Mouse (Mus musculus) embryonic facial prominence, embryonic 10.5 days (tissue): ENCODE results near the gene Patj. TPM values are rescaled to one million over a fixed set of nuclear protein-coding genes. Genes with fewer than 3 reads are reported as not detected.

Experiments used
- DNase-seq: peaks from one replicate; pipeline ENCODE4 v3.0.0-alpha.2; 2017; ENCODE audit warnings: low spot score
- H3K27ac ChIP-seq: fragments of 300-500 bp; sonication (generic); replicated peaks from 2 replicates; pipeline ENCODE4 v1.5.1; 2016; ENCODE audit warnings: mild to moderate bottlenecking
- H3K27me3 ChIP-seq: fragments of 300-500 bp; sonication (generic); replicated peaks from 2 replicates; pipeline ENCODE4 v1.6.1; 2016; ENCODE audit warnings: low read depth, mild to moderate bottlenecking; ENCODE audit not compliant: poor library complexity, severe bottlenecking
- H3K36me3 ChIP-seq: fragments of 300-500 bp; sonication (generic); replicated peaks from 2 replicates; pipeline ENCODE4 v1.6.1; 2016; ENCODE audit warnings: mild to moderate bottlenecking, moderate library complexity
- H3K4me1 ChIP-seq: fragments of 300-500 bp; sonication (generic); 2 replicates; pipeline ENCODE4 v1.6.1; 2016
- H3K4me3 ChIP-seq: fragments of 300-500 bp; sonication (generic); 2 replicates; pipeline ENCODE4 v1.5.1; 2016; ENCODE audit warnings: mild to moderate bottlenecking, moderate library complexity
- H3K9me3 ChIP-seq: fragments of 300-500 bp; sonication (generic); 2 replicates; pipeline ENCODE4 v1.6.1; 2016; ENCODE audit warnings: mild to moderate bottlenecking
- WGBS: fragments of 180-500 bp; shearing (Covaris S2); methylation state at CpG from one replicate; pipeline ENCODE4 v1.1.7; 2016; 5-methylcytosine and 5-hydroxymethylcytosine counted together
- polyA plus RNA-seq: library from polyadenylated mRNA; unstranded; fragments of >200 nt; fragmentation: Nextera tagmentation; extraction: Ambion mirVana; gene quantifications from 2 replicates; pipeline ENCODE4 v1.2.1, GENCODE M21; 2016

Gene Patj
- polyA plus RNA-seq, 1 experiment from 2014 or later = 17.8 TPM

GRCm38 (mm10) chr4:98543001-98543400 is 147.4 kb downstream of the Patj start:
- 85% methylated on average over 3 of the region's 3 CpGs for WGBS
- Histone ChIP-seq H3K4me1 (no peaks in the 10 kb centered on the region), H3K27ac (no peak overlapping the region), H3K9me3 (no peaks in the 10 kb centered on the region), H3K4me3 (no peak overlapping the region), H3K36me3 (no peaks in the 10 kb centered on the region), H3K27me3 (peaks cover 4% of the 10 kb centered on the region; the same call in 1 of the 2 replicates)
- DNase-seq = no peak

GRCm38 (mm10) chr4:98545376-98545775 is 149.8 kb downstream of the Patj start:
- Histone ChIP-seq H3K4me3 (no peak overlapping the region), H3K4me1 (no peaks in the 10 kb centered on the region), H3K27me3 (peaks cover 4% of the 10 kb centered on the region; the same call in 1 of the 2 replicates), H3K27ac (no peak overlapping the region), H3K9me3 (no peaks in the 10 kb centered on the region), H3K36me3 (no peaks in the 10 kb centered on the region)
- WGBS = 36% methylated on average over 1 of the region's 1 CpGs
- no peak for DNase-seq

- WGBS = 60% methylated on average over 12 of the region's 12 CpGs
- no peak overlapping the region for H3K27ac ChIP-seq
Observed at GRCm38 (mm10) chr4:98546456-98547176, 151.0 kb downstream of the Patj start.

GRCm38 (mm10) chr4:98549491-98549890 is 153.9 kb downstream of the Patj start:
- Histone ChIP-seq H3K4me3 (no peak overlapping the region), H3K27me3 (peaks cover 4% of the 10 kb centered on the region; the same call in 1 of the 2 replicates), H3K27ac (no peak overlapping the region), H3K4me1 (no peaks in the 10 kb centered on the region), H3K36me3 (no peaks in the 10 kb centered on the region), H3K9me3 (no peaks in the 10 kb centered on the region)
- DNase-seq = no peak
- WGBS = 86% methylated on average over 7 of the region's 7 CpGs

More at GRCm38 (mm10) chr4:98546456-98547176, 151.0 kb downstream of the Patj start:
- peaks cover 4% of the 10 kb centered on the region; the same call in 1 of the 2 replicates for H3K27me3 ChIP-seq
- no peaks in the 10 kb centered on the region for H3K9me3 ChIP-seq
- DNase-seq = no peak
- no peaks in the 10 kb centered on the region for H3K4me1 ChIP-seq
- H3K36me3 ChIP-seq = no peaks in the 10 kb centered on the region
- no peak overlapping the region for H3K4me3 ChIP-seq

- WGBS = 90% methylated on average over 5 of the region's 5 CpGs
- Histone ChIP-seq H3K4me1 (no peaks in the 10 kb centered on the region), H3K9me3 (no peaks in the 10 kb centered on the region), H3K27me3 (peaks cover 4% of the 10 kb centered on the region; the same call in 1 of the 2 replicates), H3K4me3 (no peak overlapping the region), H3K36me3 (no peaks in the 10 kb centered on the region), H3K27ac (no peak overlapping the region)
- no peak for DNase-seq
Observed at GRCm38 (mm10) chr4:98550116-98550515, 154.5 kb downstream of the Patj start.

GRCm38 (mm10) chr4:98555666-98556065 is 160.1 kb downstream of the Patj start:
- Histone ChIP-seq H3K27me3 (no peaks in the 10 kb centered on the region), H3K4me3 (no peak overlapping the region), H3K36me3 (no peaks in the 10 kb centered on the region), H3K9me3 (no peaks in the 10 kb centered on the region), H3K27ac (no peak overlapping the region), H3K4me1 (no peaks in the 10 kb centered on the region)
- DNase-seq = no peak
- 92% methylated on average over 2 of the region's 2 CpGs for WGBS

DNA sequence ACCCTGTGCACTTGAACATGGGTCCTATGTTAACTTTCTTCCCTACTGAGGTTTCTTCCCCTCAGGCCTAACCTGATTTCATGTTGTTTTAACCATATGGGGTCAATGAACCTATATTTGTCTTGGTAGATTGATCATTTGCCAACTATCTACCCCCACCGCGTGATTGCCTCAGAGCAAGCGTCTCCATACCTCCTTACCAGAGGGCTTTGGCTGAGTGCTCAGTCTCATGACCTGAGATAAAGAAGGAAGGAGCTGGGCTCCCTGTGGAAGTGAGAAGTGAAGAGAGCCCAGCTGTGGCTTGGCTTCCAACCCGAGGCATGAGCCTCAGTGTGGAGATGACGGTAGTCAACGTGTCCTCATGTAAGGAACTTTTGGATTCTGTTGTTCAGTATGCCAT is 160.9 kb downstream of the Patj start:
- Histone ChIP-seq H3K27ac (no peak overlapping the region), H3K4me1 (no peaks in the 10 kb centered on the region), H3K36me3 (no peaks in the 10 kb centered on the region), H3K27me3 (no peaks in the 10 kb centered on the region), H3K4me3 (no peak overlapping the region), H3K9me3 (no peaks in the 10 kb centered on the region)
- 93% methylated on average over 6 of the region's 6 CpGs for WGBS
- no peak for DNase-seq

DNA sequence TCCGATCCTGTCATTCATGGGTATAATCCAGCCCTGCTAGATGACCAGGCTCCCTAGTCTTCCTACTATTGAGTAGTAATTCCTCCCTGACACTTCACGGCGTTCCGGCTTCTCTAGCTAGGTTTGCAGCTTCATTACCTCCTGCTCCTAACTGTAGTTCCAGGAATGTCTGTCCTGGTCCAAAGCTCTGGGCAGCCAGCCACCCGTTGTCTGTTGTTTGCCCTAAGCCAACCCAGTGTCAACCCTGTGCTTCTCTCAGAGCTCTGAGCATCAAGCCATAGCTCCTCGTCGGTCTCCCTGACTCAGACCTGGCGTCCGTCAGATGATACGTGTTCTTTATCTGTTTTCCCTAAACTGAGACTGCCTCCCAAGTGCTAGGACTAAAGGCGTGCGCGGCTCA is 161.6 kb downstream of the Patj start:
- Histone ChIP-seq H3K27ac (no peak overlapping the region), H3K27me3 (no peaks in the 10 kb centered on the region), H3K9me3 (no peaks in the 10 kb centered on the region), H3K4me3 (no peak overlapping the region), H3K36me3 (no peaks in the 10 kb centered on the region), H3K4me1 (no peaks in the 10 kb centered on the region)
- no peak for DNase-seq
- 94% methylated on average over 13 of the region's 13 CpGs for WGBS

GRCm38 (mm10) chr4:98560196-98560830 is 164.7 kb downstream of the Patj start:
- 83% methylated on average over 9 of the region's 9 CpGs for WGBS
- DNase-seq = no peak
- Histone ChIP-seq H3K4me1 (no peaks in the 10 kb centered on the region), H3K27me3 (no peaks in the 10 kb centered on the region), H3K27ac (no peak overlapping the region), H3K36me3 (no peaks in the 10 kb centered on the region), H3K9me3 (no peaks in the 10 kb centered on the region), H3K4me3 (no peak overlapping the region)

GRCm38 (mm10) chr4:98563082-98563481 is 167.5 kb downstream of the Patj start:
- Histone ChIP-seq H3K36me3 (no peaks in the 10 kb centered on the region), H3K4me1 (no peaks in the 10 kb centered on the region), H3K4me3 (no peak overlapping the region), H3K27me3 (no peaks in the 10 kb centered on the region), H3K27ac (no peak overlapping the region), H3K9me3 (no peaks in the 10 kb centered on the region)
- 56% methylated on average over 5 of the region's 5 CpGs for WGBS
- no peak for DNase-seq

- Histone ChIP-seq H3K4me1 (no peaks in the 10 kb centered on the region), H3K27ac (no peak overlapping the region), H3K4me3 (no peak overlapping the region), H3K36me3 (no peaks in the 10 kb centered on the region), H3K27me3 (no peaks in the 10 kb centered on the region), H3K9me3 (no peaks in the 10 kb centered on the region)
- 86% methylated on average over 10 of the region's 10 CpGs for whole genome bisulfite sequencing
- no peak for DNase-seq
Observed at GRCm38 (mm10) chr4:98563506-98564195, 168.1 kb downstream of the Patj start.

- Histone ChIP-seq H3K4me3 (no peak overlapping the region), H3K27ac (no peak overlapping the region), H3K9me3 (no peaks in the 10 kb centered on the region), H3K27me3 (no peaks in the 10 kb centered on the region), H3K36me3 (no peaks in the 10 kb centered on the region), H3K4me1 (no peaks in the 10 kb centered on the region)
- 91% methylated on average over 6 of the region's 6 CpGs for WGBS
- DNase-seq = no peak
Observed at GRCm38 (mm10) chr4:98564196-98564865, 168.7 kb downstream of the Patj start.
